Mouse (Mus musculus) bone marrow, adult 2 months (tissue): Measurements from ENCODE around the gene Atrx.

Experiments used
- CTCF ChIP-seq: fragments of 200-500 bp; IDR thresholded peaks from 2 replicates; pipeline ENCODE4 v1.5.1; 2011; ENCODE audit warnings: low read length, control low read depth; ENCODE audit not compliant: control insufficient read depth, insufficient read depth
- POLR2A ChIP-seq: fragments of 200-500 bp; IDR thresholded peaks from 2 replicates; pipeline ENCODE4 v1.6.1; 2011; ENCODE audit warnings: low read depth, mild to moderate bottlenecking, control low read depth, low read length, borderline replicate concordance; ENCODE audit not compliant: control insufficient read depth

DNA sequence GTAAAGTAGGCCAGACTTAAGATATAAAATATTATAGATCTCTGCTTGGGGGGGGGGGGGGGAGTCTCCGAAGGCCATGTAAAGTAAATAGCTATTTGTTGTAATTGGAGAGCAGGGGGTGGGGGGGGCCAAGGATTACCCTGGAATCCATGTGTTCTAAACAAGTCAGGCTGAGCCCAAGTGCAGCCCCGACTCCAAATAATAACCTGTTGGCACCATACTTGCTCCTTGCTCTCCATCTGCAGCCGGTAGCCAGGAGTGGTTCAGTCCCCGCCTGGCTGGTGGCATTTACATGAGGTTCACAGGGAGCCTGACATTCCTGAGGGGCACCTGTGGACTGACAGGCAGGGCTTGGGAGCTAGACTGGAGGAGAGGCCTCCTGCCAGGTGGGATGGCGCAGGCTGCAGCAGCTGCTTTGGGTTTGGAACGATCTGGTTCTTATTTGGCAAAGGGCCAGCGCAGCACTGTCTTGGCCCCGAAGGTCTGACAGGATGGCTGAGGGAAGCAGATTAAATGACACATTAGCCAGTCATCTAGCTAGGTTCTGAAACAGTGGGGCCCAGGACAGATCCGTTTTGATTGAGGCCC, 161.9 kb downstream of the Atrx start:
- TF ChIP-seq CTCF (no peak), POLR2A (no peak)
